Mouse (Mus musculus): ENCODE results near the gene Slc22a7. TPM values are rescaled to one million over a fixed set of nuclear protein-coding genes. Genes with fewer than 3 reads are reported as not detected.
A peak's percentile ranks its signal among the peaks of the same experiment; 100 is the strongest.

Gene Slc22a7
- polyA plus RNA-seq, 1 experiment from 2014 or later, result not detected

DNA sequence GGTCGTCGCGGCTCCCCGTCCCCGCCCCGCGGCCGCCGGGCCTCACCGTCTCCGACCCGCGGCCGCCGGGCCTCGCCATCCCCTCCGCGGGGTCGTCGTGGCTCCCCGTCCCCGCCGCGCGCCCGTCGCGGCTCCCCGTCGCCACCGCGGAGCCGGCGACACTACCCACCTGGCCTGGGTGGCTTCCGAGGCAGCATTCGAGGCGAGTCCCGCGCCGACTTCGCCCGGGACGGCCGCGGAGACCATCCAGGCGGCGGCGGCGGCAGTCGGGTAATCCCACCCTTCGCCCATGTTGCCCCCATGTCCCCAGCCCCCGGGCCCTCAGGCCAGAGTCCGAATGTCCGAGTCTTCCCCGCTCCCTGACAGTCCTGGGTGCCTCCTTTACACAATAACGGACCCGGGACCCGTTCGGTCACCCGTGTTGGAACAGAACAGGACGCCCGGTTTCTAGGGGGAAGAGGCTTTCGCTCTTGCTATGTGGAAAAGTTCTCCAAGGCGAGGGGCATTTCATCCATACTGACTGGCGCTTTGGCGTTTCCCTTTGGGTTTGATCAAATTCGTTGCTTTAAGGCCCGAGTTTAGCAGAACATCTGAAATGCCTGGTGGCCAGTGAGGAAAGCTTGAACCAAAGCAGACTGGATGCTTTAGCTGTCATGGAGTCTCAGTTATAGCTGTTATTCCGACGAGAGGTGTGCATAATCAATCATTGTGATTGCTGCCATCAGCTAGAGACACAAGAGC, 54.0 kb downstream of the Slc22a7 start:
- no peaks in the 10 kb centered on the region for H3K27me3 ChIP-seq (replicated peaks; ENCODE audit: control insufficient read depth, insufficient read depth, low read length)
- WGBS, result 1% methylated on average over 62 of the region's 70 CpGs
- no peak for TF ChIP-seq CTCF (IDR thresholded peaks at IDR 0.05; ENCODE audit: low read depth)
- peak overlapping the region; percentile 98 for H3K4me2 ChIP-seq (replicated peaks; ENCODE audit: low read depth)
- H3K4me3 ChIP-seq (ENCODE audit: low read depth, low read length), result peak overlapping the region; percentile 94
- no peaks in the 10 kb centered on the region for H3K9me3 ChIP-seq (ENCODE audit: control insufficient read depth)
- no peaks in the 10 kb centered on the region; the same call in none of the 2 replicates for H3K36me3 ChIP-seq (ENCODE audit: control insufficient read depth, insufficient read depth)
- no peak for ATAC-seq
- no peaks in the 10 kb centered on the region for H3K4me1 ChIP-seq (replicated peaks; ENCODE audit: control insufficient read depth, insufficient read depth, low read length)
- peak overlapping the region; percentile 76 for H3K27ac ChIP-seq (ENCODE audit: low read depth, low read length)
- H3K9ac ChIP-seq (ENCODE audit: low read depth, low read length), result peak overlapping the region; percentile 84

- under 1% methylated on average over 79 of the region's 105 CpGs for WGBS
- Histone ChIP-seq H3K9ac (ENCODE audit: low read depth, low read length) (peak within 1 kb of the TSS; percentile 84), H3K4me2 (replicated peaks; ENCODE audit: low read depth) (peak within 1 kb of the TSS; percentile 98), H3K27ac (ENCODE audit: low read depth, low read length) (peak within 1 kb of the TSS; percentile 76), H3K4me1 (replicated peaks; ENCODE audit: control insufficient read depth, insufficient read depth, low read length) (no peaks in the 10 kb centered on the region), H3K9me3 (ENCODE audit: control insufficient read depth) (no peaks in the 10 kb centered on the region), H3K36me3 (ENCODE audit: control insufficient read depth, insufficient read depth) (no peaks in the 10 kb centered on the region; the same call in none of the 2 replicates), H3K27me3 (replicated peaks; ENCODE audit: control insufficient read depth, insufficient read depth, low read length) (no peaks in the 10 kb centered on the region), H3K4me3 (ENCODE audit: low read depth, low read length) (peak within 1 kb of the TSS; percentile 94)
- TF ChIP-seq CTCF (IDR thresholded peaks at IDR 0.05; ENCODE audit: low read depth), result peak; percentile 21; the same call in 1 of the 2 replicates
- peak; percentile 98 for ATAC-seq
Observed at GRCm38 (mm10) chr17:46383294-46384060, 54.8 kb downstream of the Slc22a7 start, which contains the start of gene Zfp318. Gene Zfp318 (plus strand): TSS chr17:46383731.

Other genes with a start within 250 kb of the Slc22a7 start
- gene Polh, start 235.8 kb downstream of the Slc22a7 start, polyA plus RNA-seq (2015; fragmentation: Nextera tagmentation; extraction: Ambion mirVana), result 4.7 and 5.7 TPM in 2 replicates
- 7.7 and 8.2 TPM in 2 replicates for gene Xpo5, start 235.7 kb downstream of the Slc22a7 start, polyA plus RNA-seq (2015; fragmentation: Nextera tagmentation; extraction: Ambion mirVana)
- 32.1 and 32.3 TPM in 2 replicates for gene Polr1c, start 190.4 kb downstream of the Slc22a7 start, polyA plus RNA-seq (2015; fragmentation: Nextera tagmentation; extraction: Ambion mirVana)
- 111 and 119 TPM in 2 replicates for gene Yipf3, start 190.4 kb downstream of the Slc22a7 start, polyA plus RNA-seq (2015; fragmentation: Nextera tagmentation; extraction: Ambion mirVana)
- gene Lrrc73, start 184.9 kb downstream of the Slc22a7 start, polyA plus RNA-seq (2015; fragmentation: Nextera tagmentation; extraction: Ambion mirVana), result 0.42 and 0.44 TPM in 2 replicates
- gene Tjap1, start 155.4 kb downstream of the Slc22a7 start, polyA plus RNA-seq (2015; fragmentation: Nextera tagmentation; extraction: Ambion mirVana), result 29.3 and 34.6 TPM in 2 replicates
- gene Dlk2, start 141.0 kb downstream of the Slc22a7 start, polyA plus RNA-seq (2015; fragmentation: Nextera tagmentation; extraction: Ambion mirVana), result 0.33 and 0.42 TPM in 2 replicates
- 5.4 and 6.2 TPM in 2 replicates for gene Abcc10, start 110.1 kb downstream of the Slc22a7 start, polyA plus RNA-seq (2015; fragmentation: Nextera tagmentation; extraction: Ambion mirVana)
- 2.2 and 3.8 TPM in 2 replicates for gene Zfp318, start 54.7 kb downstream of the Slc22a7 start, polyA plus RNA-seq (2015; fragmentation: Nextera tagmentation; extraction: Ambion mirVana)
- gene Crip3, start 9.5 kb downstream of the Slc22a7 start, polyA plus RNA-seq (2015; fragmentation: Nextera tagmentation; extraction: Ambion mirVana), result 0.12 TPM in 1 of 2 replicates, not detected in the other
- 0.09 and 0.16 TPM in 2 replicates for gene Ttbk1, start 49.2 kb upstream of the Slc22a7 start, polyA plus RNA-seq (2015; fragmentation: Nextera tagmentation; extraction: Ambion mirVana)
- gene Dnph1, start 58.3 kb upstream of the Slc22a7 start, polyA plus RNA-seq (2015; fragmentation: Nextera tagmentation; extraction: Ambion mirVana), result 10.9 and 11.1 TPM in 2 replicates
- 1.3 and 2.0 TPM in 2 replicates for gene Cul9, start 107.9 kb upstream of the Slc22a7 start, polyA plus RNA-seq (2015; fragmentation: Nextera tagmentation; extraction: Ambion mirVana)
- gene Srf, start 117.7 kb upstream of the Slc22a7 start, polyA plus RNA-seq (2015; fragmentation: Nextera tagmentation; extraction: Ambion mirVana), result 5.1 and 5.2 TPM in 2 replicates
- 13.7 and 14.7 TPM in 2 replicates for gene Ptk7, start 191.0 kb upstream of the Slc22a7 start, polyA plus RNA-seq (2015; fragmentation: Nextera tagmentation; extraction: Ambion mirVana)
- 102 and 107 TPM in 2 replicates for gene Klc4, start 207.6 kb upstream of the Slc22a7 start, polyA plus RNA-seq (2015; fragmentation: Nextera tagmentation; extraction: Ambion mirVana)
- gene Mrpl2, start 207.8 kb upstream of the Slc22a7 start, polyA plus RNA-seq (2015; fragmentation: Nextera tagmentation; extraction: Ambion mirVana), result 138 and 139 TPM in 2 replicates
- gene Cul7, start 211.9 kb upstream of the Slc22a7 start, polyA plus RNA-seq (2015; fragmentation: Nextera tagmentation; extraction: Ambion mirVana), result 18.0 and 19.2 TPM in 2 replicates
- gene Rrp36, start 235.9 kb upstream of the Slc22a7 start, polyA plus RNA-seq (2015; fragmentation: Nextera tagmentation; extraction: Ambion mirVana), result 49.0 and 55.6 TPM in 2 replicates
- 132 and 133 TPM in 2 replicates for gene Mea1, start 240.3 kb upstream of the Slc22a7 start, polyA plus RNA-seq (2015; fragmentation: Nextera tagmentation; extraction: Ambion mirVana)
- gene Klhdc3, start 242.5 kb upstream of the Slc22a7 start, polyA plus RNA-seq (2015; fragmentation: Nextera tagmentation; extraction: Ambion mirVana), result 94.2 and 99.3 TPM in 2 replicates